ENCODE assay signal across 17 mouse cellular contexts in genomic region chr13:101524781-101525180, GRCm38 (mm10).
"Had no signal": no experiment of that assay in that cellular context is flagged by ENCODE, and none has a peak within 500 bp of the region (broad histone marks: within the 10 kb centered on the region; RNA-seq: fewer than 3 reads in every experiment).

No protein-coding gene starts in this region.

- H3K27me3 ChIP-seq: neural tube, embryonic 12.5 days; neural tube, embryonic 13.5 days; neural tube, embryonic 15.5 days; stomach, embryonic 15.5 days had no signal

- DNase-seq: retina, postnatal 1 day; right cerebral cortex, adult 18-20 months; right cerebral cortex, postnatal 14 days; right cerebral cortex, postnatal 25 days; right cerebral cortex, postnatal 4 days; spleen, adult 18-20 months; thymus, adult 18-20 months; thymus, adult 2 months; thymus, postnatal 14 days; thymus, postnatal 25 days; thymus, postnatal 36 days; thymus, postnatal 4 days had no signal

- H3K9ac ChIP-seq: neural tube, embryonic 12.5 days; neural tube, embryonic 13.5 days; neural tube, embryonic 15.5 days; stomach, embryonic 15.5 days had no signal

- H3K4me1 ChIP-seq: neural tube, embryonic 12.5 days; neural tube, embryonic 13.5 days; neural tube, embryonic 15.5 days; stomach, embryonic 15.5 days had no signal

- H3K36me3 ChIP-seq: neural tube, embryonic 12.5 days; neural tube, embryonic 13.5 days; neural tube, embryonic 15.5 days; stomach, embryonic 15.5 days had no signal

- H3K9me3 ChIP-seq: neural tube, embryonic 12.5 days; neural tube, embryonic 13.5 days; neural tube, embryonic 15.5 days; stomach, embryonic 15.5 days had no signal

- H3K4me2 ChIP-seq: neural tube, embryonic 12.5 days; neural tube, embryonic 13.5 days; neural tube, embryonic 15.5 days; stomach, embryonic 15.5 days had no signal

- H3K4me3 ChIP-seq: neural tube, embryonic 12.5 days; neural tube, embryonic 13.5 days; neural tube, embryonic 15.5 days; stomach, embryonic 15.5 days had no signal

- H3K27ac ChIP-seq: neural tube, embryonic 12.5 days; neural tube, embryonic 13.5 days; neural tube, embryonic 15.5 days; stomach, embryonic 15.5 days; stomach, postnatal 0 days had no signal
